ENCODE assay signal across 11 mouse cellular contexts in genomic region chr6:91346071-91346905, GRCm38 (mm10).
A peak's percentile ranks its signal among the peaks of the same experiment; 100 is the strongest.
DNase-seq lines count a peak whose midpoint lies in the region; ATAC-seq and TF ChIP-seq lines count a peak whose summit lies in the region.
"Had no signal": no experiment of that assay in that cellular context is flagged by ENCODE, and none has a peak within 500 bp of the region (broad histone marks: within the 10 kb centered on the region; RNA-seq: fewer than 3 reads in every experiment).

No protein-coding gene starts in this region.

- no peak overlapping the region for H3K9ac ChIP-seq in forebrain, embryonic 15.5 days (replicated peaks)
- H3K9ac ChIP-seq in intestine, embryonic 15.5 days: no peak overlapping the region

- 7% methylated on average over 10 of the region's 10 CpGs for WGBS in forebrain, embryonic 15.5 days
- WGBS in intestine, embryonic 15.5 days: 43% methylated on average over 10 of the region's 10 CpGs
- WGBS in lung, adult 2 months: 44% methylated on average over 10 of the region's 10 CpGs

- intact Hi-C loops in left cerebral cortex, postnatal 4 days (cut with DNase I): no loop called here

- no peaks in the 10 kb centered on the region for H3K9me3 ChIP-seq in forebrain, embryonic 15.5 days
- H3K9me3 ChIP-seq in intestine, embryonic 15.5 days: no peaks in the 10 kb centered on the region

- peaks cover 69% of the 10 kb centered on the region for H3K4me1 ChIP-seq in forebrain, embryonic 15.5 days
- no peaks in the 10 kb centered on the region; the same call in 1 of the 2 replicates for H3K4me1 ChIP-seq in intestine, embryonic 15.5 days (replicated peaks)
- no peaks in the 10 kb centered on the region for H3K4me1 ChIP-seq in lung, adult 2 months (ENCODE audit: control insufficient read depth, insufficient read depth, low read length)
- H3K4me1 ChIP-seq: megakaryocyte, embryonic 14.5 days had no signal

- TF ChIP-seq POLR2A in lung, adult 2 months (IDR thresholded peaks at IDR 0.05; ENCODE audit: borderline replicate concordance, extremely low read depth, low read depth, low read length): no peak

- peak overlapping the region; percentile 93 for H3K27ac ChIP-seq in forebrain, embryonic 15.5 days (replicated peaks)
- no peak overlapping the region for H3K27ac ChIP-seq in intestine, embryonic 15.5 days

- peak; percentile 73 for ATAC-seq in forebrain, embryonic 15.5 days (replicated peaks)
- no peak for ATAC-seq in intestine, embryonic 15.5 days

- TF ChIP-seq CTCF in lung, adult 2 months (IDR thresholded peaks at IDR 0.05; ENCODE audit: insufficient read depth, low read length): no peak

- no peaks in the 10 kb centered on the region for H3K36me3 ChIP-seq in forebrain, embryonic 15.5 days
- no peaks in the 10 kb centered on the region for H3K36me3 ChIP-seq in intestine, embryonic 15.5 days

- no peak overlapping the region for H3K4me3 ChIP-seq in forebrain, embryonic 15.5 days
- no peak overlapping the region for H3K4me3 ChIP-seq in intestine, embryonic 15.5 days (replicated peaks)
- no peak overlapping the region for H3K4me3 ChIP-seq in lung, adult 2 months (replicated peaks; ENCODE audit: extremely low read depth, low read depth, low read length)
- H3K4me3 ChIP-seq: megakaryocyte, embryonic 14.5 days had no signal

- DNase-seq in layer of hippocampus, adult 8-10 months (ENCODE audit: low spot score in 2 of 2): peak; percentile 46 to 74
- DNase-seq in layer of hippocampus, adult 9-10 months (ENCODE audit: low spot score): no peak
- DNase-seq in left cerebral cortex, postnatal 4 days: peak; percentile 38
- peak; percentile 36 for DNase-seq in retina, embryonic 14.5 days (ENCODE audit: low spot score)
- no peak for DNase-seq in lung, adult 2 months
- no peak for DNase-seq in cerebellum, adult 18-20 months
- DNase-seq: kidney, postnatal 25 days; liver had no signal

- H3K4me2 ChIP-seq in forebrain, embryonic 15.5 days (replicated peaks): no peak overlapping the region
- H3K4me2 ChIP-seq in intestine, embryonic 15.5 days (replicated peaks): no peak overlapping the region

- no peaks in the 10 kb centered on the region for H3K27me3 ChIP-seq in forebrain, embryonic 15.5 days
- no peaks in the 10 kb centered on the region for H3K27me3 ChIP-seq in intestine, embryonic 15.5 days (replicated peaks)

Comparison
In these comparisons a context has a peak if more than half of its experiments do, and no peak if none do; other contexts are left out.
1. DNase-seq: peak in layer of hippocampus, adult 8-10 months (2 of 2), left cerebral cortex, postnatal 4 days (single experiment) and retina, embryonic 14.5 days (single experiment); none in layer of hippocampus, adult 9-10 months (single experiment), lung, adult 2 months (single experiment) and cerebellum, adult 18-20 months (0 of 2).